In genomic region chr11:44238598-44238997, GRCm38 (mm10) we compare ENCODE assay signal across 18 mouse cellular contexts.
DNase-seq lines count a peak whose midpoint lies in the region; ATAC-seq and TF ChIP-seq lines count a peak whose summit lies in the region.
"Had no signal": no experiment of that assay in that cellular context is flagged by ENCODE, and none has a peak within 500 bp of the region (broad histone marks: within the 10 kb centered on the region; RNA-seq: fewer than 3 reads in every experiment).

No protein-coding gene starts in this region.

- TF ChIP-seq POLR2A in kidney, adult 2 months (IDR thresholded peaks at IDR 0.05; ENCODE audit: low read depth, low read length), result no peak

- WGBS in kidney, postnatal 0 days, result 49% methylated on average over 8 of the region's 8 CpGs
- WGBS in kidney, adult 2 months, result 51% methylated on average over 8 of the region's 8 CpGs
- WGBS in forebrain, embryonic 11.5 days, result 86% methylated on average over 8 of the region's 8 CpGs

- H3K9me3 ChIP-seq in kidney, postnatal 0 days (replicated peaks; ENCODE audit: low read length), result no peaks in the 10 kb centered on the region
- H3K9me3 ChIP-seq in forebrain, embryonic 11.5 days (ENCODE audit: control insufficient read depth, low read length), result no peaks in the 10 kb centered on the region
- H3K9me3 ChIP-seq: embryonic facial prominence, embryonic 12.5 days; forebrain, embryonic 10.5 days; hindbrain, embryonic 10.5 days; midbrain, embryonic 10.5 days had no signal

- no peak overlapping the region for H3K4me3 ChIP-seq in kidney, postnatal 0 days (replicated peaks; ENCODE audit: low read depth, low read length)
- H3K4me3 ChIP-seq in kidney, adult 2 months (ENCODE audit: insufficient read depth, low read depth, low read length), result no peak overlapping the region
- no peak overlapping the region for H3K4me3 ChIP-seq in forebrain, embryonic 11.5 days (ENCODE audit: low read depth, low read length)
- H3K4me3 ChIP-seq: embryonic facial prominence, embryonic 12.5 days; forebrain, embryonic 10.5 days; hindbrain, embryonic 10.5 days; midbrain, embryonic 10.5 days had no signal

- H3K4me2 ChIP-seq in kidney, postnatal 0 days (ENCODE audit: low read length), result no peak overlapping the region
- H3K4me2 ChIP-seq in forebrain, embryonic 11.5 days (ENCODE audit: low read depth, low read length, severe bottlenecking), result no peak overlapping the region
- H3K4me2 ChIP-seq: embryonic facial prominence, embryonic 12.5 days had no signal

- no peak for TF ChIP-seq CTCF in kidney, postnatal 0 days (IDR thresholded peaks at IDR 0.05; ENCODE audit: low read depth)
- TF ChIP-seq CTCF in kidney, adult 2 months (conservative IDR thresholded peaks at IDR 0.05; ENCODE audit: insufficient read depth, insufficient read length, low read depth, low read length), result no peak

- ATAC-seq in kidney, postnatal 0 days (replicated peaks; ENCODE audit: low FRiP score, low read depth), result peak; percentile 72
- no peak for ATAC-seq in forebrain, embryonic 11.5 days (replicated peaks; ENCODE audit: low FRiP score)

- H3K27ac ChIP-seq in kidney, postnatal 0 days, result no peak overlapping the region
- H3K27ac ChIP-seq in kidney, adult 2 months (ENCODE audit: insufficient read depth, low read depth, low read length), result no peak overlapping the region
- H3K27ac ChIP-seq in forebrain, embryonic 11.5 days (ENCODE audit: low read depth, low read length), result no peak overlapping the region
- H3K27ac ChIP-seq: embryonic facial prominence, embryonic 12.5 days; forebrain, embryonic 10.5 days; hindbrain, embryonic 10.5 days; liver, embryonic 14.5 days; midbrain, embryonic 10.5 days had no signal

- no peak overlapping the region for H3K9ac ChIP-seq in kidney, postnatal 0 days (ENCODE audit: low read depth, low read length)
- no peak overlapping the region for H3K9ac ChIP-seq in forebrain, embryonic 11.5 days (ENCODE audit: low read length)
- H3K9ac ChIP-seq: embryonic facial prominence, embryonic 12.5 days; liver, embryonic 14.5 days had no signal

- H3K36me3 ChIP-seq in kidney, postnatal 0 days (ENCODE audit: insufficient read depth, low read length), result no peaks in the 10 kb centered on the region
- H3K36me3 ChIP-seq in kidney, adult 2 months (ENCODE audit: control insufficient read depth, insufficient read depth, low read length), result no peaks in the 10 kb centered on the region
- no peaks in the 10 kb centered on the region for H3K36me3 ChIP-seq in forebrain, embryonic 11.5 days (ENCODE audit: control insufficient read depth, insufficient read depth, low read length)
- H3K36me3 ChIP-seq: embryonic facial prominence, embryonic 12.5 days; forebrain, embryonic 10.5 days; hindbrain, embryonic 10.5 days; midbrain, embryonic 10.5 days had no signal

- H3K4me1 ChIP-seq in kidney, postnatal 0 days (replicated peaks; ENCODE audit: insufficient read depth, low read length), result no peaks in the 10 kb centered on the region
- no peaks in the 10 kb centered on the region for H3K4me1 ChIP-seq in kidney, adult 2 months (ENCODE audit: control insufficient read depth, insufficient read depth, low read length)
- H3K4me1 ChIP-seq in forebrain, embryonic 11.5 days (replicated peaks; ENCODE audit: control insufficient read depth, insufficient read depth, low read length), result no peaks in the 10 kb centered on the region
- H3K4me1 ChIP-seq: embryonic facial prominence, embryonic 12.5 days; forebrain, embryonic 10.5 days; hindbrain, embryonic 10.5 days; midbrain, embryonic 10.5 days had no signal

- no peaks in the 10 kb centered on the region for H3K27me3 ChIP-seq in kidney, postnatal 0 days (ENCODE audit: insufficient read depth, low read length)
- no peaks in the 10 kb centered on the region for H3K27me3 ChIP-seq in kidney, adult 2 months (replicated peaks; ENCODE audit: control insufficient read depth, insufficient read depth, low read length)
- H3K27me3 ChIP-seq in forebrain, embryonic 11.5 days (ENCODE audit: control insufficient read depth, insufficient read depth, low read length), result no peaks in the 10 kb centered on the region
- H3K27me3 ChIP-seq: embryonic facial prominence, embryonic 12.5 days had no signal

- DNase-seq in cerebellum, postnatal 10 days, result peak; percentile 24
- DNase-seq in cerebellum, adult 11-12 months, result no peak
- DNase-seq in kidney, postnatal 0 days (ENCODE audit: low spot score), result peak; percentile 65
- no peak for DNase-seq in kidney, adult 2 months
- DNase-seq in ES-CJ7 (ENCODE audit: low read depth, low spot score), result peak; percentile 18
- DNase-seq in heart, adult 8-10 months (ENCODE audit: low spot score), result peak; percentile 36
- no peak for DNase-seq in embryo, embryonic 9.5 days (ENCODE audit: extremely low spot score)
- DNase-seq in forebrain, embryonic 11.5 days (ENCODE audit: low spot score), result no peak
- DNase-seq: cerebellum, postnatal 36 days; gastrocnemius, postnatal 25 days; layer of hippocampus, postnatal 36 days; lung, postnatal 36 days; right cerebral cortex, postnatal 25 days had no signal

Comparison
In these comparisons a context has a peak if more than half of its experiments do, and no peak if none do; other contexts are left out.
1. DNase-seq: peak in cerebellum, postnatal 10 days (2 of 2), kidney, postnatal 0 days (single experiment), ES-CJ7 (single experiment) and heart, adult 8-10 months (single experiment); none in cerebellum, adult 11-12 months (single experiment), kidney, adult 2 months (single experiment), embryo, embryonic 9.5 days (single experiment) and forebrain, embryonic 11.5 days (single experiment).